Mouse (Mus musculus) brain, embryonic 14.5 days (tissue): ENCODE data around the gene Mob3b.

Experiments
- CTCF ChIP-seq: fragments of 200-500 bp; IDR thresholded peaks from 2 replicates; pipeline ENCODE4 v1.5.1; 2012; ENCODE audit warnings: inconsistent platforms, mild to moderate bottlenecking, moderate library complexity, borderline replicate concordance; ENCODE audit not compliant: insufficient read depth, insufficient read length; ENCODE audit errors: extremely low read depth
- POLR2A ChIP-seq: fragments of 200-500 bp; IDR thresholded peaks from 2 replicates; pipeline ENCODE4 v1.6.1; 2012; ENCODE audit warnings: mild to moderate bottlenecking, inconsistent platforms, borderline replicate concordance; ENCODE audit not compliant: poor library complexity, insufficient read depth, insufficient read length, severe bottlenecking; ENCODE audit errors: extremely low read depth

- TF ChIP-seq CTCF (no peak), POLR2A (no peak)
Measured at GRCm38 (mm10) chr4:35131592-35131991, 25.7 kb downstream of the Mob3b start.
